In the genomic region with DNA sequence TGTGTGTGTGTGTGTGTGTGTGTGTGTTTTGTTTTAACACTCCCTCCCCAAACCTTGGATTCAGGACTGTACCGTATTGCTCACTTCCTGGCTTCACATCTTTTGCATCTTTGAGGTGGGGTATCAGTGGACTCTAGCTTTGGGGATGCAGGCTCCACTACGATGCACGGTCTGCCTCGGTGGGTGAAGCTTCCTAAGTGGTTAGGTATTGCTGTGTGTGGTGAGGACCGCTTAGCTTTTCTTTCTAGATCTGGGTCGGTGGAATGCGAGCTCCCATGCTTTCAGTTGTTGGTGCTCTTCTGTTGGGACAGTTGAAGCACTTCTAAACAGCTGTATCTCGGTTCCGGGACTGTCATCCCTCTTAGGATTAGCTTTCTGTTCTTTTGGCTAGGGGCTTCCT, we compare ENCODE assay signal across 8 mouse cellular contexts. TPM values are rescaled to one million over a fixed set of nuclear protein-coding genes. Genes with fewer than 3 reads are reported as not detected.
DNase-seq lines count a peak whose midpoint lies in the region; ATAC-seq and TF ChIP-seq lines count a peak whose summit lies in the region.

No protein-coding gene starts in this region.

- no peaks in the 10 kb centered on the region for H3K27me3 ChIP-seq in kidney, embryonic 16.5 days (ENCODE audit: insufficient read depth, low read length)
- H3K27me3 ChIP-seq in hindbrain, embryonic 13.5 days, result no peaks in the 10 kb centered on the region; the same call in 1 of the 2 replicates
- H3K27me3 ChIP-seq in midbrain, embryonic 14.5 days (ENCODE audit: control insufficient read depth, insufficient read depth, low read length), result no peaks in the 10 kb centered on the region

- H3K4me3 ChIP-seq in kidney, embryonic 16.5 days (ENCODE audit: low read length), result peak overlapping the region; percentile 76
- peak overlapping the region; percentile 94 for H3K4me3 ChIP-seq in bone marrow, adult 2 months (replicated peaks; ENCODE audit: control insufficient read depth, low read depth, low read length)
- H3K4me3 ChIP-seq in hindbrain, embryonic 13.5 days, result peak overlapping the region; percentile 98
- H3K4me3 ChIP-seq in midbrain, embryonic 14.5 days (replicated peaks; ENCODE audit: low read depth, low read length), result peak overlapping the region; percentile 90

- H3K36me3 ChIP-seq in kidney, embryonic 16.5 days (ENCODE audit: insufficient read depth, low read length), result peaks cover 18% of the 10 kb centered on the region
- peaks cover 20% of the 10 kb centered on the region for H3K36me3 ChIP-seq in hindbrain, embryonic 13.5 days
- H3K36me3 ChIP-seq in midbrain, embryonic 14.5 days (ENCODE audit: control insufficient read depth, insufficient read depth, low read length), result peaks cover 17% of the 10 kb centered on the region

- no peak for TF ChIP-seq POLR2A in bone marrow, adult 2 months (IDR thresholded peaks at IDR 0.05; ENCODE audit: borderline replicate concordance, control insufficient read depth, low read depth, low read length)

- H3K9me3 ChIP-seq in kidney, embryonic 16.5 days (ENCODE audit: low read length), result no peaks in the 10 kb centered on the region
- H3K9me3 ChIP-seq in hindbrain, embryonic 13.5 days, result no peaks in the 10 kb centered on the region
- H3K9me3 ChIP-seq in midbrain, embryonic 14.5 days (ENCODE audit: control insufficient read depth, low read length), result no peaks in the 10 kb centered on the region

- peak overlapping the region; percentile 99 for H3K9ac ChIP-seq in kidney, embryonic 16.5 days (replicated peaks; ENCODE audit: low read length)
- peak overlapping the region; percentile 98 for H3K9ac ChIP-seq in hindbrain, embryonic 13.5 days
- H3K9ac ChIP-seq in midbrain, embryonic 14.5 days (replicated peaks; ENCODE audit: low read length), result peak overlapping the region; percentile 94

- peak overlapping the region; percentile 91 for H3K4me2 ChIP-seq in kidney, embryonic 16.5 days (replicated peaks; ENCODE audit: low read depth, low read length)
- H3K4me2 ChIP-seq in hindbrain, embryonic 13.5 days, result peak overlapping the region; percentile 85
- H3K4me2 ChIP-seq in midbrain, embryonic 14.5 days (ENCODE audit: low read length), result peak overlapping the region; percentile 81

- no peak for TF ChIP-seq CTCF in bone marrow, adult 2 months (IDR thresholded peaks at IDR 0.05; ENCODE audit: control insufficient read depth, insufficient read depth, low read length)

- ATAC-seq in kidney, embryonic 16.5 days (ENCODE audit: low FRiP score, low TSS enrichment), result no peak
- no peak for ATAC-seq in hindbrain, embryonic 13.5 days (ENCODE audit: low FRiP score)
- no peak for ATAC-seq in midbrain, embryonic 14.5 days (ENCODE audit: low FRiP score, low TSS enrichment)
- no peak for ATAC-seq in granulocyte monocyte progenitor cell, adult 5-6 weeks (replicated peaks; ENCODE audit: poor library complexity, severe bottlenecking)

- peak overlapping the region; percentile 99 for H3K27ac ChIP-seq in kidney, embryonic 16.5 days (ENCODE audit: low read length)
- H3K27ac ChIP-seq in bone marrow, adult 2 months (ENCODE audit: control insufficient read depth, insufficient read depth, low read depth, low read length, poor library complexity), result peak overlapping the region; percentile 97; the same call in 1 of the 2 replicates
- H3K27ac ChIP-seq in hindbrain, embryonic 13.5 days, result peak overlapping the region; percentile 97; the same call in 1 of the 2 replicates
- peak overlapping the region; percentile 96; the same call in 1 of the 2 replicates for H3K27ac ChIP-seq in midbrain, embryonic 14.5 days (replicated peaks; ENCODE audit: low read depth, low read length)

- peaks cover 34% of the 10 kb centered on the region for H3K4me1 ChIP-seq in kidney, embryonic 16.5 days (ENCODE audit: insufficient read depth, low read length)
- peaks cover 5% of the 10 kb centered on the region for H3K4me1 ChIP-seq in bone marrow, adult 2 months (ENCODE audit: control insufficient read depth, insufficient read depth, low read length)
- H3K4me1 ChIP-seq in hindbrain, embryonic 13.5 days (replicated peaks), result peaks cover 49% of the 10 kb centered on the region
- peaks cover 21% of the 10 kb centered on the region for H3K4me1 ChIP-seq in midbrain, embryonic 14.5 days (ENCODE audit: control insufficient read depth, insufficient read depth, low read length)

- 10% methylated on average over 9 of the region's 9 CpGs for WGBS in kidney, embryonic 16.5 days
- WGBS in bone marrow, adult 2 months, result 13% methylated on average over 9 of the region's 9 CpGs
- 25% methylated on average over 9 of the region's 9 CpGs for WGBS in hindbrain, embryonic 13.5 days
- WGBS in midbrain, embryonic 14.5 days, result 27% methylated on average over 9 of the region's 9 CpGs

- DNase-seq in kidney, postnatal 10 days, result no peak
- no peak for DNase-seq in midbrain, embryonic 14.5 days
- no peak for DNase-seq in layer of hippocampus, adult 9-11 months
- no peak for DNase-seq in kidney, adult 18-20 months

RNA-seq across cellular contexts. Expression of gene Cnot3, which starts 1.1 kb away (rescaled TPM):
- 65.3 and 71.6 TPM in 2 replicates for polyA plus RNA-seq in kidney, embryonic 16.5 days (2015; fragmentation: Nextera tagmentation; extraction: Ambion mirVana)
- polyA plus RNA-seq in bone marrow, adult 2 months (2011; ENCODE audit: insufficient read depth, insufficient read length, low replicate concordance, missing spikeins), result 72.1 and 112 TPM in 2 replicates
- polyA plus RNA-seq in hindbrain, embryonic 13.5 days (2015; fragmentation: Nextera tagmentation; extraction: Ambion mirVana), result 47.1 and 49.9 TPM in 2 replicates
- 36.6 and 51.2 TPM in 2 replicates for polyA plus RNA-seq in midbrain, embryonic 14.5 days (2014; fragmentation: Nextera tagmentation; extraction: Ambion mirVana)
- total RNA-seq in granulocyte monocyte progenitor cell, adult 5-6 weeks (2014; fragmentation: Nextera tagmentation), result 138 and 156 TPM in 2 replicates
- 19.0 and 22.7 TPM in 2 replicates for total RNA-seq in granulocyte monocyte progenitor cell, adult 5-6 weeks (2017)

RNA-seq across cellular contexts. Expression of gene Prpf31, which starts 16.4 kb away (rescaled TPM):
- polyA plus RNA-seq in kidney, embryonic 16.5 days (2015; fragmentation: Nextera tagmentation; extraction: Ambion mirVana), result 115 and 118 TPM in 2 replicates
- polyA plus RNA-seq in bone marrow, adult 2 months (2011; ENCODE audit: insufficient read depth, insufficient read length, low replicate concordance, missing spikeins), result 26.4 and 45.2 TPM in 2 replicates
- 99.1 and 105 TPM in 2 replicates for polyA plus RNA-seq in hindbrain, embryonic 13.5 days (2015; fragmentation: Nextera tagmentation; extraction: Ambion mirVana)
- polyA plus RNA-seq in midbrain, embryonic 14.5 days (2014; fragmentation: Nextera tagmentation; extraction: Ambion mirVana), result 71.0 and 82.7 TPM in 2 replicates
- total RNA-seq in granulocyte monocyte progenitor cell, adult 5-6 weeks (2014; fragmentation: Nextera tagmentation), result 47.8 and 91.0 TPM in 2 replicates
- 123 and 132 TPM in 2 replicates for total RNA-seq in granulocyte monocyte progenitor cell, adult 5-6 weeks (2017)

RNA-seq across cellular contexts. Expression of gene Tfpt, which starts 16.5 kb away (rescaled TPM):
- 21.4 and 27.7 TPM in 2 replicates for polyA plus RNA-seq in kidney, embryonic 16.5 days (2015; fragmentation: Nextera tagmentation; extraction: Ambion mirVana)
- 12.2 and 42.0 TPM in 2 replicates for polyA plus RNA-seq in bone marrow, adult 2 months (2011; ENCODE audit: insufficient read depth, insufficient read length, low replicate concordance, missing spikeins)
- polyA plus RNA-seq in hindbrain, embryonic 13.5 days (2015; fragmentation: Nextera tagmentation; extraction: Ambion mirVana), result 32.9 and 37.4 TPM in 2 replicates
- 30.4 and 38.5 TPM in 2 replicates for polyA plus RNA-seq in midbrain, embryonic 14.5 days (2014; fragmentation: Nextera tagmentation; extraction: Ambion mirVana)
- 32.8 and 33.8 TPM in 2 replicates for total RNA-seq in granulocyte monocyte progenitor cell, adult 5-6 weeks (2014; fragmentation: Nextera tagmentation)
- 32.5 and 36.8 TPM in 2 replicates for total RNA-seq in granulocyte monocyte progenitor cell, adult 5-6 weeks (2017)

RNA-seq across cellular contexts. Expression of gene Leng1, which starts 19.5 kb away (rescaled TPM):
- 16.7 and 17.4 TPM in 2 replicates for polyA plus RNA-seq in kidney, embryonic 16.5 days (2015; fragmentation: Nextera tagmentation; extraction: Ambion mirVana)
- 5.5 and 9.8 TPM in 2 replicates for polyA plus RNA-seq in bone marrow, adult 2 months (2011; ENCODE audit: insufficient read depth, insufficient read length, low replicate concordance, missing spikeins)
- polyA plus RNA-seq in hindbrain, embryonic 13.5 days (2015; fragmentation: Nextera tagmentation; extraction: Ambion mirVana), result 15.8 and 16.3 TPM in 2 replicates
- 10.6 TPM in 2 replicates for polyA plus RNA-seq in midbrain, embryonic 14.5 days (2014; fragmentation: Nextera tagmentation; extraction: Ambion mirVana)
- 5.2 and 6.6 TPM in 2 replicates for total RNA-seq in granulocyte monocyte progenitor cell, adult 5-6 weeks (2014; fragmentation: Nextera tagmentation)
- 4.7 and 7.2 TPM in 2 replicates for total RNA-seq in granulocyte monocyte progenitor cell, adult 5-6 weeks (2017)

RNA-seq across cellular contexts. Expression of gene Ndufa3, which starts 29.0 kb away (rescaled TPM):
- polyA plus RNA-seq in kidney, embryonic 16.5 days (2015; fragmentation: Nextera tagmentation; extraction: Ambion mirVana), result 504 and 516 TPM in 2 replicates
- 372 and 377 TPM in 2 replicates for polyA plus RNA-seq in bone marrow, adult 2 months (2011; ENCODE audit: insufficient read depth, insufficient read length, low replicate concordance, missing spikeins)
- 481 and 487 TPM in 2 replicates for polyA plus RNA-seq in hindbrain, embryonic 13.5 days (2015; fragmentation: Nextera tagmentation; extraction: Ambion mirVana)
- 432 and 586 TPM in 2 replicates for polyA plus RNA-seq in midbrain, embryonic 14.5 days (2014; fragmentation: Nextera tagmentation; extraction: Ambion mirVana)
- total RNA-seq in granulocyte monocyte progenitor cell, adult 5-6 weeks (2014; fragmentation: Nextera tagmentation), result 395 and 454 TPM in 2 replicates
- 132 and 210 TPM in 2 replicates for total RNA-seq in granulocyte monocyte progenitor cell, adult 5-6 weeks (2017)
